Mouse (Mus musculus): ENCODE measurements around the gene Gas6. TPM values are rescaled to one million over a fixed set of nuclear protein-coding genes. Genes with fewer than 3 reads are reported as not detected.

The Gas6 gene
- polyA plus RNA-seq, 1 experiment from 2014 or later: 18.0 TPM

GRCm38 (mm10) chr8:13475892-13476291, 18.4 kb downstream of the Gas6 start:
- Histone ChIP-seq H3K4me1 (no peaks in the 10 kb centered on the region), H3K9ac (replicated peaks) (no peak overlapping the region), H3K9me3 (no peaks in the 10 kb centered on the region), H3K4me2 (replicated peaks) (no peak overlapping the region), H3K27me3 (no peaks in the 10 kb centered on the region), H3K4me3 (no peak overlapping the region), H3K36me3 (no peaks in the 10 kb centered on the region), H3K27ac (replicated peaks) (no peak overlapping the region)
- WGBS: 68% methylated on average over 9 of the region's 9 CpGs
- ATAC-seq (ENCODE audit: low FRiP score, low read depth): no peak

- Histone ChIP-seq H3K27me3 (no peaks in the 10 kb centered on the region), H3K9me3 (no peaks in the 10 kb centered on the region), H3K4me3 (no peak overlapping the region), H3K27ac (replicated peaks) (no peak overlapping the region), H3K4me1 (no peaks in the 10 kb centered on the region), H3K9ac (replicated peaks) (no peak overlapping the region), H3K4me2 (replicated peaks) (no peak overlapping the region), H3K36me3 (no peaks in the 10 kb centered on the region)
- ATAC-seq (ENCODE audit: low FRiP score, low read depth): no peak
- 77% methylated on average over 7 of the region's 7 CpGs for WGBS
Measured at GRCm38 (mm10) chr8:13472284-13472683, 22.0 kb downstream of the Gas6 start.

GRCm38 (mm10) chr8:13471484-13471883, 22.8 kb downstream of the Gas6 start:
- Histone ChIP-seq H3K4me1 (no peaks in the 10 kb centered on the region), H3K27ac (replicated peaks) (no peak overlapping the region), H3K4me3 (no peak overlapping the region), H3K27me3 (no peaks in the 10 kb centered on the region), H3K9ac (replicated peaks) (no peak overlapping the region), H3K36me3 (no peaks in the 10 kb centered on the region), H3K4me2 (replicated peaks) (no peak overlapping the region), H3K9me3 (no peaks in the 10 kb centered on the region)
- 88% methylated on average over 11 of the region's 11 CpGs for WGBS
- no peak for ATAC-seq (ENCODE audit: low FRiP score, low read depth)

DNA sequence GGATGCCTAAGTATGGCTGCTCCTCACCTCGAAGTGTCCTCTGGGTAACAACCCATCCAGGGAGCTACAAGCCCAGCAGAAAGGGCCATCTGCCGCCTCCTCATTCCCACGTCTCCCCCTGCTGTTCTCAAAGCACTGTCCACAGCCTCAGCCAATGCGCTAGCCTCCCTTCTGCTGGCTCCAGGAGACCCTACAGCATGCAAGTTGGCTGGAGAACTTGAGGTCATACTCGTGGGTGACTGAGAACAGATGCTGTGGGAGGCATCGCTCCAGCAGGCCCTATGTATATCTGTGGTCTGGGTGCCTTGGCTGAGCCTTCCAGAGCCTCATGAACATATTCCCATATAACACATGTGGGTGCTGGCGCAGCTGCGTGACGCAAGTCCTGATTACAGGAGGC, 25.6 kb downstream of the Gas6 start:
- no peak overlapping the region for H3K9ac ChIP-seq (replicated peaks)
- no peak for ATAC-seq (ENCODE audit: low FRiP score, low read depth)
- no peak overlapping the region for H3K4me2 ChIP-seq (replicated peaks)
- H3K36me3 ChIP-seq: no peaks in the 10 kb centered on the region
- WGBS: 82% methylated on average over 9 of the region's 9 CpGs
- no peak overlapping the region for H3K27ac ChIP-seq (replicated peaks)
- no peaks in the 10 kb centered on the region for H3K4me1 ChIP-seq
- H3K4me3 ChIP-seq: no peak overlapping the region
- H3K9me3 ChIP-seq: no peaks in the 10 kb centered on the region
- no peaks in the 10 kb centered on the region for H3K27me3 ChIP-seq

DNA sequence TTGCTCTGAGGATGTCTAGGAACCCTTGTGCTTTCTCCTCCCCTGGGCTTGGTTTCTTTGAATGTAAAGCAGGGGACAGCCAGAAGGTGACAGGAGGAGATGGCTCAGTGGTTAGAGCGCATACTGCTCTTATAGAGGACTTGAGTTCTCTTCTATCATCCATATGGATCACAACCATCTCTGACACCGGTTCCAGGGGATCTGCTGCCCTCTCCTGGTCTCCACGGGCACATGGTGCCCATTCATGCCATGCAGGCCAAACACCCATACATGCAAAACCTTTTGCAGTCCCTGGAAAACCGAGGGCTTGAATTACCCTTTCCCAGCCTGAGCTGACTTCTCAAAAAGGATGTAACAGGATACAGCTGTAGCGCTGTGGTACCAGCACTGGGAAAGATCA, 27.3 kb downstream of the Gas6 start:
- WGBS: 70% methylated on average over 5 of the region's 5 CpGs
- no peak overlapping the region for H3K27ac ChIP-seq (replicated peaks)
- H3K36me3 ChIP-seq: no peaks in the 10 kb centered on the region
- no peak for ATAC-seq (ENCODE audit: low FRiP score, low read depth)
- no peaks in the 10 kb centered on the region for H3K9me3 ChIP-seq
- H3K27me3 ChIP-seq: no peaks in the 10 kb centered on the region
- no peak overlapping the region for H3K4me2 ChIP-seq (replicated peaks)
- no peak overlapping the region for H3K9ac ChIP-seq (replicated peaks)
- no peaks in the 10 kb centered on the region for H3K4me1 ChIP-seq
- H3K4me3 ChIP-seq: no peak overlapping the region

DNA sequence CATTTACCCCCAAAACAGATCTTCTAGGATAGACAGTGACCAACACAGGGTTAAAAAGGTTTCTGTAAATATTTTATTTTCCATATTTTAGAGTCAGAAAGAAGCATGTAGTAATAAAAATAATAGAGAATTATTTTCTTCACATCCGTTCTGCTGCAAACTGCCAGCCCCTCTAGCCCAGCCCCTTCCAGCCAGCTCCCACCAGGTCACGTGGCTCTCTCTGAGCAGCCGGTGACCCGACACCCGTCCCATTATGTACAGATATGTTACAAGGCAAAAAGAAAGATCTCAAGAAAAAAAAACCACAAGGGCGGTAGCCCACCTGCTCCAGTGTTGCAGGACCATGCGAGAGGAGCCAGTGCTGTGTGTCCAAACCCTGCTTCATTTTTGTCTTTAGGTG, 29.0 kb downstream of the Gas6 start:
- H3K4me3 ChIP-seq: no peak overlapping the region
- no peak overlapping the region for H3K9ac ChIP-seq (replicated peaks)
- no peak overlapping the region for H3K4me2 ChIP-seq (replicated peaks)
- no peaks in the 10 kb centered on the region for H3K9me3 ChIP-seq
- ATAC-seq (ENCODE audit: low FRiP score, low read depth): no peak
- H3K36me3 ChIP-seq: no peaks in the 10 kb centered on the region
- H3K27ac ChIP-seq (replicated peaks): no peak overlapping the region
- 65% methylated on average over 7 of the region's 7 CpGs for WGBS
- no peaks in the 10 kb centered on the region for H3K4me1 ChIP-seq
- H3K27me3 ChIP-seq: no peaks in the 10 kb centered on the region

- H3K4me2 ChIP-seq (replicated peaks): no peak overlapping the region
- no peak overlapping the region for H3K4me3 ChIP-seq
- no peaks in the 10 kb centered on the region for H3K4me1 ChIP-seq
- no peaks in the 10 kb centered on the region for H3K9me3 ChIP-seq
- WGBS: 81% methylated on average over 10 of the region's 10 CpGs
- ATAC-seq (ENCODE audit: low FRiP score, low read depth): no peak
- H3K27ac ChIP-seq (replicated peaks): no peak overlapping the region
- H3K36me3 ChIP-seq: no peaks in the 10 kb centered on the region
- H3K27me3 ChIP-seq: no peaks in the 10 kb centered on the region
- H3K9ac ChIP-seq (replicated peaks): no peak overlapping the region
Measured at GRCm38 (mm10) chr8:13462392-13462791, 31.9 kb downstream of the Gas6 start.

GRCm38 (mm10) chr8:13461843-13462242, 32.4 kb downstream of the Gas6 start:
- no peaks in the 10 kb centered on the region for H3K4me1 ChIP-seq
- H3K9me3 ChIP-seq: no peaks in the 10 kb centered on the region
- 36% methylated on average over 4 of the region's 4 CpGs for WGBS
- no peaks in the 10 kb centered on the region for H3K27me3 ChIP-seq
- no peak overlapping the region for H3K9ac ChIP-seq (replicated peaks)
- H3K36me3 ChIP-seq: no peaks in the 10 kb centered on the region
- H3K27ac ChIP-seq (replicated peaks): no peak overlapping the region
- ATAC-seq (ENCODE audit: low FRiP score, low read depth): no peak
- H3K4me2 ChIP-seq (replicated peaks): no peak overlapping the region
- no peak overlapping the region for H3K4me3 ChIP-seq

DNA sequence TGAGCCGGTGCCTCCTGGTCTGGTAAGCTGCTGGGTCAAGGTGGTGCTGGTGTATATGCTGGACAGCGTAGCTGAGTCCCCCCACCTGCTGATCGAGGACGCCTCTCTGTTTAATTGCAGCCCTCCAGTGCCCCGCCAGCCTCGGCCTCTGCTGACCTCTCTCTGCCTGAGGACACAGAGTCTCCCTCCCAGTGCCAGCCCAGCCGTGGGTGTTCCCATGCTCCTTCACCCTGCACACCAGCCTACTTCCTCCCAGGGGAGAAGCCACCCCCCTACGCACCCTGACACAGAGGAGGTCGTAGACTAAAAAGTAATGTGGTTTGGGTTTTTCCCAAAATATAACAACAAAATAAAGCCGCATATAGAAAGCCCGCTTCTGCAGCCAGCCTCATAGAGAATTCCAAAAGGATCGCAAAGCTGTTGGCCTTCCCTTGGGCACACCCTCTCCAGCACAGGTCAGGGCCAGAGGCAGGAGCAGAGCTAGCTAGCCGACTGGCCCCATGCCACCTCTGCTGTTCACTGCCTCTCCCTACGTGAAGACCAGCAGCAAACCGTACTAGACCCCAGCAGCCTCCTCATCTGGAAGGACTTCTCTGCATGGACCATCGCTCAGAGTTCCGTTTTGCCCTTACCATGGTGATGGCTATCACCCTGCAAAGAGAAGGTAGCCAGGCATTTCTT, 33.1 kb downstream of the Gas6 start:
- ATAC-seq (ENCODE audit: low FRiP score, low read depth): no peak
- Histone ChIP-seq H3K27ac (replicated peaks) (no peak overlapping the region), H3K9ac (replicated peaks) (no peak overlapping the region), H3K9me3 (no peaks in the 10 kb centered on the region), H3K4me1 (no peaks in the 10 kb centered on the region), H3K36me3 (no peaks in the 10 kb centered on the region), H3K4me2 (replicated peaks) (no peak overlapping the region), H3K27me3 (no peaks in the 10 kb centered on the region), H3K4me3 (no peak overlapping the region)
- WGBS: 74% methylated on average over 17 of the region's 17 CpGs

GRCm38 (mm10) chr8:13459431-13459830, 34.9 kb downstream of the Gas6 start:
- H3K4me3 ChIP-seq: no peak overlapping the region
- H3K36me3 ChIP-seq: no peaks in the 10 kb centered on the region
- H3K4me2 ChIP-seq (replicated peaks): no peak overlapping the region
- 96% methylated on average over 4 of the region's 4 CpGs for WGBS
- H3K4me1 ChIP-seq: peaks cover 3% of the 10 kb centered on the region
- no peak for ATAC-seq (ENCODE audit: low FRiP score, low read depth)
- no peaks in the 10 kb centered on the region for H3K27me3 ChIP-seq
- no peaks in the 10 kb centered on the region for H3K9me3 ChIP-seq
- no peak overlapping the region for H3K9ac ChIP-seq (replicated peaks)
- no peak overlapping the region for H3K27ac ChIP-seq (replicated peaks)

- Histone ChIP-seq H3K4me3 (no peak overlapping the region), H3K4me1 (peaks cover 10% of the 10 kb centered on the region), H3K9ac (replicated peaks) (no peak overlapping the region), H3K27ac (replicated peaks) (no peak overlapping the region), H3K27me3 (no peaks in the 10 kb centered on the region), H3K36me3 (no peaks in the 10 kb centered on the region), H3K9me3 (no peaks in the 10 kb centered on the region), H3K4me2 (replicated peaks) (no peak overlapping the region)
- no peak for ATAC-seq (ENCODE audit: low FRiP score, low read depth)
- 39% methylated on average over 2 of the region's 2 CpGs for WGBS
Measured at GRCm38 (mm10) chr8:13455295-13455694, 39.0 kb downstream of the Gas6 start.

GRCm38 (mm10) chr8:13454341-13455113, 39.8 kb downstream of the Gas6 start:
- Histone ChIP-seq H3K4me1 (peaks cover 10% of the 10 kb centered on the region), H3K9me3 (no peaks in the 10 kb centered on the region), H3K27ac (replicated peaks) (peak overlapping the region; percentile 11; the same call in 1 of the 2 replicates), H3K27me3 (no peaks in the 10 kb centered on the region), H3K4me3 (no peak overlapping the region), H3K36me3 (no peaks in the 10 kb centered on the region), H3K9ac (replicated peaks) (no peak overlapping the region), H3K4me2 (replicated peaks) (no peak overlapping the region)
- WGBS: 68% methylated on average over 8 of the region's 8 CpGs
- peak; percentile 60 for ATAC-seq (ENCODE audit: low FRiP score, low read depth)

Data from midbrain, embryonic 12.5 days (tissue).